Mouse (Mus musculus): ENCODE measurements around the gene Hectd4. TPM values are rescaled to one million over a fixed set of nuclear protein-coding genes. Genes with fewer than 3 reads are reported as not detected.

Gene Hectd4
- total and polyA plus RNA-seq, 3 experiments = 9.8 to 23.1 (median 22.6) TPM

DNA sequence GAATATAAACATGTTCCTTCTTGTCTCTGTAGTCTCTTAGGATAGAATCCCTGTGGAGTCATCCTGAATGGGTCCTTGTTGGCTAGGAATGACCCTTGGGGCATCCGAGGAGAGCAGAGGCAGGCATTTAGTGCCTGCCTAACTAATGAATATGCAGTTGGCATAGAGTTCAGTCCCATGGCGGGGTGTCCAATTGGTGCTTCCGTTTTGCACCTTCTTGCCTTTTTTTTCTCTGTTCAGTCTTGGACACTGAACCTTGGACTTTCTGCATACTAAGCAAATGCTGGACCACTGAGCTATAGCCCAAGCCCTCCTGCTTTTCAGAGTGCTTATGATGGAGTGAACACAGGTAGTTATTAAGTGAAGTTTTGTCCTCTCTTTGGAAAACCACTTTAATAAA lies 87.6 kb downstream of the Hectd4 start:
- Histone ChIP-seq H3K36me3 (ENCODE audit: control insufficient read depth, insufficient read depth, low read length) (no peaks in the 10 kb centered on the region), H3K27ac (no peak overlapping the region), H3K9ac (ENCODE audit: low read depth, low read length) (no peak overlapping the region), H3K27me3 (ENCODE audit: control insufficient read depth, insufficient read depth, low read length) (no peaks in the 10 kb centered on the region), H3K4me3 (no peak overlapping the region), H3K4me1 (ENCODE audit: control insufficient read depth, insufficient read depth, low read length) (no peaks in the 10 kb centered on the region), H3K79me2 (replicated peaks; ENCODE audit: control insufficient read depth, insufficient read depth, low read length) (no peaks in the 10 kb centered on the region)
- DNase-seq = no peak
- 76% methylated on average over 3 of the region's 3 CpGs for WGBS
- TF ChIP-seq EP300 (IDR thresholded peaks at IDR 0.05; ENCODE audit: insufficient read depth, low read depth, low read length) = no peak
- no peak for TF ChIP-seq POLR2A (IDR thresholded peaks at IDR 0.05; ENCODE audit: insufficient read depth, low read depth, low read length)
- TF ChIP-seq CTCF (IDR thresholded peaks at IDR 0.05) = no peak
- intact Hi-C loops (cut with DNase I) = no loop called here

DNA sequence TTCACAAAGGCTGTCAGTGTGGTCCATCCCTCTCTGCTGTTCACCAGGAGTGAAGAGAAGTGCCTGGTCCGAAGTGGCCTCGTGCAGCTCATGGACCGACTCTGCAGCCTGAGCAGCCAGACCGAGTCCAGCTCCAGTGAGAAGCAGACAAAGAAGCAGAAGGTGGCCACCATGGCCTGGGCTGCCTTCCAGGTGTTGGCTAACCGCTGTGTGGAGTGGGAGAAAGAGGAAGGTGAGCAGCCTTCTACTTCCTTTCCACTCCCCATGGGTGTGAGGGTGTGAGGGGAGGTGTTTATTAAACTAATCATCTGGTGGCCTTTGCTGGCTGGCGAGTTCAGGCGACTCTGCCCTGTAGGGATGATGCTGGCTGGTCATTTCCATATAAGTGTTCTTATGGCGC lies 91.6 kb downstream of the Hectd4 start:
- TF ChIP-seq POLR2A (IDR thresholded peaks at IDR 0.05; ENCODE audit: insufficient read depth, low read depth, low read length) = no peak
- TF ChIP-seq CTCF (IDR thresholded peaks at IDR 0.05) = no peak
- no peak for TF ChIP-seq EP300 (IDR thresholded peaks at IDR 0.05; ENCODE audit: insufficient read depth, low read depth, low read length)
- WGBS = 94% methylated on average over 8 of the region's 8 CpGs
- intact Hi-C loops (cut with DNase I) = no loop called here
- no peak for DNase-seq
- Histone ChIP-seq H3K27ac (no peak overlapping the region), H3K9ac (ENCODE audit: low read depth, low read length) (no peak overlapping the region), H3K4me1 (ENCODE audit: control insufficient read depth, insufficient read depth, low read length) (no peaks in the 10 kb centered on the region), H3K79me2 (replicated peaks; ENCODE audit: control insufficient read depth, insufficient read depth, low read length) (no peaks in the 10 kb centered on the region), H3K27me3 (ENCODE audit: control insufficient read depth, insufficient read depth, low read length) (no peaks in the 10 kb centered on the region), H3K36me3 (ENCODE audit: control insufficient read depth, insufficient read depth, low read length) (no peaks in the 10 kb centered on the region), H3K4me3 (no peak overlapping the region)

DNA sequence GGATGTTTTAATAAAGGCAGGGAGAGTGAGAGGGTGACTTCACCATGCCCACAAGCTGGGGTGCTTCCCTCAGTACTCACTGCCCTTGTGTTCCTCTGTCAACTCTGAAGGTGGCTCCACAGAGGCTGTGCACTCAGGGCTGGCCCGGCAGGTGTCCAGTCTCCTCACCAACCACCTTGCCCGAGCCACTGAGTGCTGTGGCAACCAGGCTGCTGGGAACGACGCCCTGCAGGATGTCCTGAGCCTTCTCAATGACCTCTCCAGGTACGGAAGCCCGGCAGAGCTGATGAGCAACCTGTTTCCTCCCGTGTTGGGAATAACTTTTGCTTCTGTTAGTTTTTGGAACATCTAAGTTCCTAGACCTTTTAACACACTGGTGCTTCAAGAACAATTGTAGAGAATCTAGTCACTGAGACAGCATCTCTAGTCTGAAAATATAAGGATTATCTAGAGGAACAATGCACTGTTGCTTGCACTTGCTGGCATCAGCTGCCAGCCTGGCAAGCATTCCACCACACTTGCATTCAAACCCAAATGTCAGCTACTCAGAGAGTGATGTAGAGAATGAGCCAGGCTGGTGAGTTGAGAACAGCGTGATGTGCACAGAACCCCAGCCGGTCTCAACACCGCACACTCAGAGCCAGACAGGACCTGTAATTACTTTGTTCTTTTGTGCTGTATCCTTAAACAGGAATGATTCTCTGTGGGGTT lies 93.9 kb downstream of the Hectd4 start:
- no peak for TF ChIP-seq EP300 (IDR thresholded peaks at IDR 0.05; ENCODE audit: insufficient read depth, low read depth, low read length)
- no peak for TF ChIP-seq CTCF (IDR thresholded peaks at IDR 0.05)
- TF ChIP-seq POLR2A (IDR thresholded peaks at IDR 0.05; ENCODE audit: insufficient read depth, low read depth, low read length) = no peak
- H3K79me2 ChIP-seq (replicated peaks; ENCODE audit: control insufficient read depth, insufficient read depth, low read length) = no peaks in the 10 kb centered on the region
- no peak overlapping the region for H3K9ac ChIP-seq (ENCODE audit: low read depth, low read length)
- 84% methylated on average over 10 of the region's 10 CpGs for WGBS
- DNase-seq = no peak
- no peaks in the 10 kb centered on the region for H3K27me3 ChIP-seq (ENCODE audit: control insufficient read depth, insufficient read depth, low read length)
- intact Hi-C loops (cut with DNase I) = no loop called here
- no peak overlapping the region for H3K27ac ChIP-seq
- H3K4me3 ChIP-seq = no peak overlapping the region
- H3K36me3 ChIP-seq (ENCODE audit: control insufficient read depth, insufficient read depth, low read length) = no peaks in the 10 kb centered on the region
- H3K4me1 ChIP-seq (ENCODE audit: control insufficient read depth, insufficient read depth, low read length) = no peaks in the 10 kb centered on the region

- no peak overlapping the region for H3K9ac ChIP-seq (ENCODE audit: low read depth, low read length)
- TF ChIP-seq POLR2A (IDR thresholded peaks at IDR 0.05; ENCODE audit: insufficient read depth, low read depth, low read length) (no peak), EP300 (IDR thresholded peaks at IDR 0.05; ENCODE audit: insufficient read depth, low read depth, low read length) (no peak), CTCF (IDR thresholded peaks at IDR 0.05) (no peak)
- H3K4me1 ChIP-seq (ENCODE audit: control insufficient read depth, insufficient read depth, low read length) = peaks cover 2% of the 10 kb centered on the region; the same call in 1 of the 2 replicates
- no peaks in the 10 kb centered on the region for H3K79me2 ChIP-seq (replicated peaks; ENCODE audit: control insufficient read depth, insufficient read depth, low read length)
- no peaks in the 10 kb centered on the region for H3K27me3 ChIP-seq (ENCODE audit: control insufficient read depth, insufficient read depth, low read length)
- 93% methylated on average over 14 of the region's 14 CpGs for WGBS
- H3K4me3 ChIP-seq = no peak overlapping the region
- intact Hi-C loops (cut with DNase I) = no loop called here
- no peaks in the 10 kb centered on the region for H3K36me3 ChIP-seq (ENCODE audit: control insufficient read depth, insufficient read depth, low read length)
- DNase-seq = no peak
- H3K27ac ChIP-seq = no peak overlapping the region
Measured at GRCm38 (mm10) chr5:121326079-121326805, 106.2 kb downstream of the Hectd4 start.

GRCm38 (mm10) chr5:121329333-121330058 lies 109.5 kb downstream of the Hectd4 start:
- Histone ChIP-seq H3K79me2 (replicated peaks; ENCODE audit: control insufficient read depth, insufficient read depth, low read length) (no peaks in the 10 kb centered on the region), H3K9ac (ENCODE audit: low read depth, low read length) (no peak overlapping the region), H3K36me3 (ENCODE audit: control insufficient read depth, insufficient read depth, low read length) (no peaks in the 10 kb centered on the region), H3K4me1 (ENCODE audit: control insufficient read depth, insufficient read depth, low read length) (peaks cover 2% of the 10 kb centered on the region; the same call in 1 of the 2 replicates), H3K4me3 (no peak overlapping the region), H3K27me3 (ENCODE audit: control insufficient read depth, insufficient read depth, low read length) (no peaks in the 10 kb centered on the region), H3K27ac (no peak overlapping the region; the same call in 1 of the 2 replicates)
- TF ChIP-seq CTCF (IDR thresholded peaks at IDR 0.05) = no peak
- no peak for TF ChIP-seq EP300 (IDR thresholded peaks at IDR 0.05; ENCODE audit: insufficient read depth, low read depth, low read length)
- no peak for TF ChIP-seq POLR2A (IDR thresholded peaks at IDR 0.05; ENCODE audit: insufficient read depth, low read depth, low read length)
- intact Hi-C loops (cut with DNase I) = no loop called here
- peak in 1 of 2 experiments; percentile 30 for DNase-seq
- 42% methylated on average over 11 of the region's 11 CpGs for WGBS

Data from heart, adult 2 months (tissue).